Mouse (Mus musculus) midbrain, embryonic 13.5 days (tissue): Measurements from ENCODE around the gene Rbfox3. TPM values are rescaled to one million over a fixed set of nuclear protein-coding genes. Genes with fewer than 3 reads are reported as not detected.

ENCODE experiments used
- ATAC-seq: fragments of 200-750 bp; cut with Nextera tagmentation; 2 replicates; pipeline ENCODE4 v1.8.0; 2017; ENCODE audit warnings: mild to moderate bottlenecking, moderate TSS enrichment, moderate library complexity
- H3K27ac ChIP-seq: fragments of 300-500 bp; sonication (generic); 2 replicates; pipeline ENCODE4 v1.5.1; 2015; ENCODE audit warnings: inconsistent platforms, mild to moderate bottlenecking, moderate library complexity
- H3K27me3 ChIP-seq: fragments of 300-500 bp; sonication (generic); 2 replicates; pipeline ENCODE4 v1.6.1; 2015; ENCODE audit warnings: mild to moderate bottlenecking, inconsistent platforms
- H3K36me3 ChIP-seq: fragments of 300-500 bp; sonication (generic); 2 replicates; pipeline ENCODE4 v1.6.1; 2015; ENCODE audit warnings: mild to moderate bottlenecking, inconsistent platforms
- H3K4me1 ChIP-seq: fragments of 300-500 bp; sonication (generic); replicated peaks from 2 replicates; pipeline ENCODE4 v1.6.1; 2015; ENCODE audit warnings: inconsistent platforms
- H3K4me2 ChIP-seq: fragments of 300-500 bp; sonication (generic); replicated peaks from 2 replicates; pipeline ENCODE4 v1.6.1; 2015; ENCODE audit warnings: moderate library complexity, mild to moderate bottlenecking, inconsistent platforms
- H3K4me3 ChIP-seq: fragments of 300-500 bp; sonication (generic); replicated peaks from 2 replicates; pipeline ENCODE4 v1.5.1; 2015; ENCODE audit warnings: mild to moderate bottlenecking, inconsistent platforms
- H3K9ac ChIP-seq: fragments of 300-500 bp; sonication (generic); replicated peaks from 2 replicates; pipeline ENCODE4 v1.6.1; 2015; ENCODE audit warnings: mild to moderate bottlenecking, inconsistent platforms
- H3K9me3 ChIP-seq: fragments of 300-500 bp; sonication (generic); 2 replicates; pipeline ENCODE4 v1.6.1; 2016; ENCODE audit warnings: mild to moderate bottlenecking, inconsistent platforms
- WGBS: fragments of 180-500 bp; shearing (Covaris S2); methylation state at CpG from one replicate; pipeline ENCODE4 v1.1.7; 2015; 5-methylcytosine and 5-hydroxymethylcytosine counted together
- polyA plus RNA-seq: library from polyadenylated mRNA; unstranded; fragments of >200 nt; fragmentation: Nextera tagmentation; extraction: Ambion mirVana; gene quantifications from 2 replicates; pipeline ENCODE4 v1.2.1, GENCODE M21; 2015

Rbfox3 gene
- polyA plus RNA-seq, 1 experiment from 2014 or later: 29.9 TPM

- 0 out of 2 replicates have a peak, but pooled peaks cover 3% of the 10 kb centered on the region for H3K27me3 ChIP-seq
- no peak overlapping the region for H3K4me3 ChIP-seq
- H3K36me3 ChIP-seq: no peaks in the 10 kb centered on the region
- H3K9ac ChIP-seq: no peak overlapping the region
- peak overlapping the region; percentile 84 for H3K27ac ChIP-seq
- H3K4me2 ChIP-seq: peak overlapping the region; percentile 37; the same call in 1 of the 2 replicates
- peak; percentile 21; the same call in 1 of the 2 replicates for ATAC-seq
- peaks cover 42% of the 10 kb centered on the region for H3K4me1 ChIP-seq
- 20% methylated on average over 1 of the region's 2 CpGs for WGBS
- H3K9me3 ChIP-seq: no peaks in the 10 kb centered on the region
These were observed 4.5 kb upstream of the Rbfox3 start for GRCm38 (mm10) chr11:118915888-118916287.

- Histone ChIP-seq H3K4me1 (peaks cover 54% of the 10 kb centered on the region), H3K9ac (no peak overlapping the region), H3K27ac (no peak overlapping the region), H3K4me3 (no peak overlapping the region), H3K36me3 (no peaks in the 10 kb centered on the region), H3K4me2 (no peak overlapping the region), H3K9me3 (no peaks in the 10 kb centered on the region), H3K27me3 (peaks cover 11% of the 10 kb centered on the region)
- 62% methylated on average over 6 of the region's 6 CpGs for WGBS
- no peak for ATAC-seq
These were observed 1.3 kb upstream of the Rbfox3 start for GRCm38 (mm10) chr11:118912686-118913085.

- no peak overlapping the region for H3K4me2 ChIP-seq
- WGBS: 56% methylated on average over 10 of the region's 10 CpGs
- H3K9ac ChIP-seq: no peak overlapping the region
- H3K36me3 ChIP-seq: no peaks in the 10 kb centered on the region
- H3K27ac ChIP-seq: peak overlapping the region; percentile 51
- no peaks in the 10 kb centered on the region for H3K9me3 ChIP-seq
- no peak for ATAC-seq
- H3K4me1 ChIP-seq: peaks cover 56% of the 10 kb centered on the region
- H3K4me3 ChIP-seq: no peak overlapping the region
- peaks cover 28% of the 10 kb centered on the region for H3K27me3 ChIP-seq
These were observed 641 bp downstream of the Rbfox3 start for GRCm38 (mm10) chr11:118910756-118911155.

GRCm38 (mm10) chr11:118909814-118910201 lies 1.6 kb downstream of the Rbfox3 start:
- peak overlapping the region; percentile 80 for H3K4me3 ChIP-seq
- no peaks in the 10 kb centered on the region for H3K36me3 ChIP-seq
- H3K27ac ChIP-seq: peak overlapping the region; percentile 95
- H3K9me3 ChIP-seq: no peaks in the 10 kb centered on the region
- peak overlapping the region; percentile 90 for H3K4me2 ChIP-seq
- H3K9ac ChIP-seq: peak overlapping the region; percentile 87
- peak; percentile 63 for ATAC-seq
- WGBS: under 1% methylated on average over 13 of the region's 13 CpGs
- H3K4me1 ChIP-seq: peaks cover 63% of the 10 kb centered on the region
- H3K27me3 ChIP-seq: peaks cover 26% of the 10 kb centered on the region

GRCm38 (mm10) chr11:118908981-118909813 lies 2.2 kb downstream of the Rbfox3 start:
- ATAC-seq: peak; percentile 61
- H3K27me3 ChIP-seq: peaks cover 26% of the 10 kb centered on the region
- peak overlapping the region; percentile 87 for H3K9ac ChIP-seq
- peak overlapping the region; percentile 80 for H3K4me3 ChIP-seq
- WGBS: under 1% methylated on average over 64 of the region's 90 CpGs
- no peaks in the 10 kb centered on the region for H3K9me3 ChIP-seq
- peaks cover 64% of the 10 kb centered on the region for H3K4me1 ChIP-seq
- no peaks in the 10 kb centered on the region for H3K36me3 ChIP-seq
- peak overlapping the region; percentile 90 for H3K4me2 ChIP-seq
- peak overlapping the region; percentile 95 for H3K27ac ChIP-seq

- under 1% methylated on average over 52 of the region's 52 CpGs for WGBS
- Histone ChIP-seq H3K27ac (peak overlapping the region; percentile 95), H3K36me3 (no peaks in the 10 kb centered on the region), H3K9me3 (no peaks in the 10 kb centered on the region), H3K4me2 (peak overlapping the region; percentile 90), H3K27me3 (peaks cover 26% of the 10 kb centered on the region), H3K4me3 (peak overlapping the region; percentile 80), H3K9ac (peak overlapping the region; percentile 87), H3K4me1 (peaks cover 64% of the 10 kb centered on the region)
- ATAC-seq: peak; percentile 38
These were observed 2.9 kb downstream of the Rbfox3 start for GRCm38 (mm10) chr11:118908431-118908980.

GRCm38 (mm10) chr11:118907471-118908401 lies 3.7 kb downstream of the Rbfox3 start:
- peak overlapping the region; percentile 90 for H3K4me2 ChIP-seq
- H3K36me3 ChIP-seq: no peaks in the 10 kb centered on the region
- peak; percentile 10; the same call in 1 of the 2 replicates for ATAC-seq
- no peaks in the 10 kb centered on the region for H3K9me3 ChIP-seq
- peaks cover 64% of the 10 kb centered on the region for H3K4me1 ChIP-seq
- H3K27ac ChIP-seq: peak overlapping the region; percentile 95
- peaks cover 26% of the 10 kb centered on the region for H3K27me3 ChIP-seq
- H3K4me3 ChIP-seq: peak overlapping the region; percentile 80
- 1% methylated on average over 43 of the region's 43 CpGs for WGBS
- peak overlapping the region; percentile 87 for H3K9ac ChIP-seq

- no peak for ATAC-seq
- 6% methylated on average over 23 of the region's 23 CpGs for WGBS
- peaks cover 26% of the 10 kb centered on the region for H3K27me3 ChIP-seq
- no peaks in the 10 kb centered on the region for H3K9me3 ChIP-seq
- peaks cover 64% of the 10 kb centered on the region for H3K4me1 ChIP-seq
- peak overlapping the region; percentile 95 for H3K27ac ChIP-seq
- H3K9ac ChIP-seq: peak overlapping the region; percentile 87
- H3K4me2 ChIP-seq: peak overlapping the region; percentile 90
- no peaks in the 10 kb centered on the region for H3K36me3 ChIP-seq
- H3K4me3 ChIP-seq: peak overlapping the region; percentile 80
These were observed 4.5 kb downstream of the Rbfox3 start for GRCm38 (mm10) chr11:118906824-118907470.

- H3K4me2 ChIP-seq: peak overlapping the region; percentile 90
- H3K4me3 ChIP-seq: peak overlapping the region; percentile 80
- H3K9me3 ChIP-seq: no peaks in the 10 kb centered on the region
- peaks cover 63% of the 10 kb centered on the region for H3K4me1 ChIP-seq
- WGBS: 31% methylated on average over 12 of the region's 12 CpGs
- peak overlapping the region; percentile 47; the same call in 1 of the 2 replicates for H3K27ac ChIP-seq
- no peaks in the 10 kb centered on the region for H3K36me3 ChIP-seq
- no peak for ATAC-seq
- H3K9ac ChIP-seq: peak overlapping the region; percentile 87
- H3K27me3 ChIP-seq: peaks cover 26% of the 10 kb centered on the region
These were observed 5.1 kb downstream of the Rbfox3 start for GRCm38 (mm10) chr11:118906131-118906823.

- Histone ChIP-seq H3K4me2 (peak overlapping the region; percentile 90), H3K4me3 (0 out of 2 replicates have a peak overlapping the region, but pooled peaks have one; percentile 2), H3K9ac (peak overlapping the region; percentile 87; the same call in 1 of the 2 replicates), H3K27ac (peak overlapping the region; percentile 46), H3K27me3 (peaks cover 26% of the 10 kb centered on the region), H3K9me3 (no peaks in the 10 kb centered on the region), H3K36me3 (no peaks in the 10 kb centered on the region), H3K4me1 (peaks cover 62% of the 10 kb centered on the region)
- no peak for ATAC-seq
- 58% methylated on average over 11 of the region's 11 CpGs for WGBS
These were observed 5.7 kb downstream of the Rbfox3 start for GRCm38 (mm10) chr11:118905656-118906055.

- Histone ChIP-seq H3K9ac (no peak overlapping the region), H3K4me1 (peaks cover 64% of the 10 kb centered on the region), H3K27ac (no peak overlapping the region), H3K36me3 (no peaks in the 10 kb centered on the region), H3K9me3 (no peaks in the 10 kb centered on the region), H3K4me3 (no peak overlapping the region), H3K27me3 (peaks cover 31% of the 10 kb centered on the region), H3K4me2 (no peak overlapping the region)
- WGBS: 87% methylated on average over 6 of the region's 6 CpGs
- no peak for ATAC-seq
These were observed 7.1 kb downstream of the Rbfox3 start for GRCm38 (mm10) chr11:118904253-118904652.
